Mouse (Mus musculus) layer of hippocampus, adult 18-20 months (tissue): ENCODE data around the gene Gm20683. TPM values are rescaled to one million over a fixed set of nuclear protein-coding genes. Genes with fewer than 3 reads are reported as not detected.
"Not testable (repeated sequence)": the region's sequence is repeated elsewhere in the genome, so short reads cannot be mapped to it uniquely, and the experiment has no call there.

ENCODE experiments used
- DNase-seq, 2 experiments: peaks; one replicate each; pipeline ENCODE4 v3.0.0; 2022; ENCODE audit warnings: low spot score in 2 of 2
- total RNA-seq, 2 experiments: library from RNA; stranded (reverse); gene quantifications; 2 replicates each; pipeline ENCODE4 v1.2.3; 2021

Gm20683 gene
- total RNA-seq, 2 experiments from 2014 or later = 21.9 to 22.1 TPM

GRCm38 (mm10) chr17:25828223-25828594 is 13.4 kb downstream of the Gm20683 start:
- DNase-seq = no peak

DNA sequence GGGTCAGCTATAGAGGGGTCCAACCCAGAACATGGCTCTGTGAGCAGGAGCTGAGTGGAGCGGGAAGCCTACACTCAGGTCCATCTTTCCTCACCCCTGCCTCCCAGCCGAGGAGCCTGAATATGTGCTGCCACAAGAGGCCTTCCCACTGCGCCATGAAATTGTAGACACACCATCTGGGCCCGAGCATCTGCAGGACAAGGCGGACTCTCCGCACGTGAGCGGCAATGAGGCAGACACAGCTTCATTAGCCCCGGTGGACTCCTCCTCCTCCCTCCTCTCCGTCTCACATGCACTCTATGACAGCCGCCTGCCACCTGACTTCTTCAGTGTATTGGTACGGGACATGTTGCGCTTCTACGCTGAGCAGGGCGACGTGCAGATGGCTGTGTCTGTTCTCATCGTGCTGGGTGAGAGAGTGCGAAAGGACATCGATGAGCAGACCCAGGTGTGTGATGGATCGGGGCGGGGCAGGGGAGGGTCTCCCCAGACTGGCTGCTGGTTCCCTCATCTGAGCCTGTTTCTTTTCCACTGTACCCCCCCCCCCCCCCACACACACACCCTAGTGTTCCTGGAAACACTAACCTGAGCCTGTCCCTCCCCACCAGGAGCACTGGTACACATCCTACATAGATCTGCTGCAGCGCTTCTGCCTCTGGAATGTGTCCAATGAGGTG is 13.9 kb downstream of the Gm20683 start:
- no peak for DNase-seq

GRCm38 (mm10) chr17:25827011-25827410 is 14.6 kb downstream of the Gm20683 start:
- no peak for DNase-seq

DNA sequence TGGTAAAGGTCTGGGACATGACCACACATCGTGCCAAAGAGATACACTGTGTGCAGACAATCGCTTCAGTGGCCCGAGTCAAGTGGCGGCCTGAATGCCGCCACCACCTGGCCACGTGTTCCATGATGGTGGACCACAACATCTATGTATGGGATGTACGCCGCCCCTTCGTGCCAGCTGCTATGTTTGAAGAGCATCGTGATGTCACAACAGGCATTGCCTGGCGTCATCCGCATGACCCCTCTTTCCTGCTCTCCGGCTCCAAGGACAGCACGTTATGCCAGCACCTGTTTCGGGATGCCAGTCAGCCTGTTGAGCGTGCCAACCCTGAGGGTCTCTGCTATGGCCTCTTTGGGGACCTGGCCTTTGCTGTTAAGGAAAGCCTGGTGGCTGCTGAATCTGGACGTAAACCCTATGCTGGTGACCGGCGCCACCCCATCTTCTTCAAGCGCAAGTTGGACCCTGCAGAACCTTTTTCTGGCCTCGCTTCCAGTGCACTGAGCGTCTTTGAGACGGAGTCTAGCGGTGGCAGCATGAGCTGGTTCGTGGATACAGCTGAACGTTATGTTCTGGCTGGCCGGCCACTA is 15.5 kb downstream of the Gm20683 start:
- DNase-seq = no peak

- no peak for DNase-seq
These were observed 16.3 kb downstream of the Gm20683 start for GRCm38 (mm10) chr17:25825311-25825710.

DNA sequence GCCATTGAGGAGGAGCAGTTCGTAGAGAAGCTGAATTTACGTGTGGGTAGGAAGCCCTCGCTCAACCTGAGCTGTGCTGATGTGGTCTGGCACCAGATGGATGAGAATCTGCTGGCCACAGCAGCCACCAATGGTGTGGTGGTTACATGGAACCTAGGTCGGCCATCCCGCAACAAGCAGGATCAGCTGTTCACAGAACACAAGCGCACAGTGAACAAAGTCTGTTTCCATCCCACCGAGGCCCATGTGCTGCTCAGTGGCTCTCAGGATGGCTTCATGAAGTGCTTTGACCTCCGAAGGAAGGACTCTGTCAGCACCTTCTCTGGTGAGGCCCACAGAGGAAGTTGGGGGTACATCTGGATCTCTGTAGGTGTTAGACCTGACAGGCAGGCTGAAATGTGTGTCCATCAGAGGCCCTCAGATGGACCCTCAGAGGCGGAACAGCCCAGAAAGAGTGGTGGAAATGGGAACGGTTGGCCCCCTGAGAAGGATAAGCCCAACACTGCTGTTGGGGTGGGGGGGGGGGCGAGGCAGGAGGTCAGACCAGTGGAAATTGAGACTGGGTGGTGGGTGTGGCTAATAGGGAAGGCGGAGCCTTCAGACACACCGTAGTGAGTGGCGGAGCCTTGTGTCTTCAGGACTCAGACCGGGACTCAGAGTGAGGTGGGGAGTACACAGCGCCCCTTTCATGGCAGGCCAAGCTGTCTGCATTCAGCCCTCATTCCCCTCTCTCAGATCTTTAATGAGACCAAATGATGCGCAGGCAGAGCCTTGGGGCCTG is 17.0 kb downstream of the Gm20683 start:
- DNase-seq = no peak

- DNase-seq = peak; percentile 75 to 91
These were observed 18.1 kb downstream of the Gm20683 start, which contains the start of gene Wdr24 for GRCm38 (mm10) chr17:25823452-25823851. Wdr24 (plus strand) TSS chr17:25823627.

GRCm38 (mm10) chr17:25818851-25819780 is 22.4 kb downstream of the Gm20683 start:
- no peak for DNase-seq

GRCm38 (mm10) chr17:25817662-25818061 is 23.9 kb downstream of the Gm20683 start:
- no peak for DNase-seq

GRCm38 (mm10) chr17:25813471-25813870 is 28.1 kb downstream of the Gm20683 start:
- DNase-seq = peak; percentile 86 to 88

DNA sequence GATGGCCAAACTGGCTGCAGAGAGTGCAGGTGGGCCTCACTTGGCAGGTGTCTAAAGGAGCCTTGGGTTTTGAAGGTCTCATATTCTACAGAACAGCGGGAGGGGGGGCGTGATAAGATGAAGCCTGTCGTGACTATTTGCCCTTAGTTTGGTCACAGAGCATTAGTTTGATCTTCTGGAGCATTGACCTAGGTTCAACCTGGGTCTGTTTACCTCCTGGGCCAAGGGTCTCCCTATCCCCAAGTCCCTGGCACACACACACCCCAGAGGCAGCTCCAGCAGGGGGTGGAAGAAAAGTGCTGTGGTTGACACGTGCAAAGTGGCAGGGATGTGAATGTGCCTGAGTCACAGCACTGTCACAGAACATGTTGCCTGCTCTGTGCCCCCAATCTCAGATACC is 30.7 kb downstream of the Gm20683 start:
- no peak for DNase-seq

DNA sequence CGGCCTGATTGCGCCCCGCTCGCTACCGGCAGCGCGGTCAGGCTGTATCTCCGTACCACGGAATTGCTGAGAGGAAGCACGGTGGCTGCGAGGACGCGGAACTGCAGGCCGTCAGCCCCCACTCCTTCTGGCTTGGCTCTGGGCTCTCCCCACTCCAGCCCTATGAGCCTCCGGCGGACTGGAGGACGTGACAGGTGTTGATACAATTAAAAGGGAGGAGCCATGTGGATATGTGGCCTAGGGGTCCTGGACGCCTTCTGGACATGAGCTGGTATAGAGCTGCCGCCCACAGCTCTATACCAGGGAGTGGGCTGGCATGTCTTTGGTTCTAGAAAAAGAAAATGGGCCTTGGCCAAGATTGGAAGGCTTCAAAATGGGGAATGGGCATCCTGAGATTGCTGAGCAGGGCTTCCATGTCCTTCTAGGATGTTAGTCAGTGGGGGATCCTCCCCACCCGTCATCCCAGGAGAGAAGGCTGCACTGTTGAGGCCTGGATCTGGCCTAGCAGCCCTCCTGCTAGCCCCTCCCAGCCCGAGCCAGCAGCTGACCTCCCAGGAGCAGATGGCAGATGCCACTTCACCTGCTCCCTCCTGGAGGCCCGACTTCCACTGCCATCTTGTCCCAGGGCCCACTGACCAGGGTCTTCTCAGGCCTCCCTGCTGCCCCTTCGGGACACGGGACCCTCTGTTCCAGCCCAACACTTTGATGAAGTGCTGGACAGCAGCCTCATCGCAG is 31.8 kb downstream of the Gm20683 start:
- no peak for DNase-seq

- DNase-seq = peak; percentile 91 to 94
These were observed 32.6 kb downstream of the Gm20683 start, which contains the start of gene Fbxl16 for GRCm38 (mm10) chr17:25808789-25809605. Fbxl16 (plus strand) TSS chr17:25809085.

DNA sequence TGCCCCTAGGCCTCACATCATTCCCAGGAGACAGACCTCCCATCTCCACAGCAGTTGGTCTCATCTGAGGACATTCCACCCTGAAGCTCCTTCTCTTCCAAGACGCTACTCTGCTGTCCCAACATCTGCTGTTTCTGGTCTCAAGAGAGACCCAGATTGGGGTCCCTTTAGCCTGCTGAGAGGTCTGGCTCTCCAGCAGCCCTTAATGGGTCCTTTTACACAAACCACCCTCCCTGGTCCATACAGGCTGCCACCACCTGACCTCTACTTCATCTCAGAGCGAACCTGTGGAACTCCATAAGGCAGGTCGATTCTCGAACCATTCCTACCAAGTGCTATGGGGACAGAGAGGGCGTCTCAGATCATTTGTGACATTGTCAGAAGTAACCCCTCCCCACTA is 33.5 kb downstream of the Gm20683 start:
- no peak for DNase-seq

DNA sequence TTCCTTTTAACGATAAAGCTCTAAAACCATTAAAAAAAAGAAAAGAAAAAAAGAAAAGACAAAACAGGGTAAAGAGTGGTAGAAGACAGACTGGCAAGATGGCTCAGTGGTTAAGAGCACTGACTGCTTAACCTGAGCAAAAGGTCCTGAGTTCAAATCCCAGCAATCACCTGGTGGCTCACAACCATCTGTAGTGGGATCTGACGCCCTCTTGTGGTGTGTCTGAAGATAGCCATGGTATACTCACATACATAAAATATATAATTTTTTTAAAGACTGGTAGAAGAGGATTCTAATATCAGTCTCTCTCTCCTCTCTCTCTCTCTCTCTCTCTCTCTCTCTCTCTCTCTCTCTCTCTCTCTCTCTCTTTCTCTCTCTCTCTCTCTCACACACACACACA is 34.1 kb downstream of the Gm20683 start:
- DNase-seq = not testable (repeated sequence)

DNA sequence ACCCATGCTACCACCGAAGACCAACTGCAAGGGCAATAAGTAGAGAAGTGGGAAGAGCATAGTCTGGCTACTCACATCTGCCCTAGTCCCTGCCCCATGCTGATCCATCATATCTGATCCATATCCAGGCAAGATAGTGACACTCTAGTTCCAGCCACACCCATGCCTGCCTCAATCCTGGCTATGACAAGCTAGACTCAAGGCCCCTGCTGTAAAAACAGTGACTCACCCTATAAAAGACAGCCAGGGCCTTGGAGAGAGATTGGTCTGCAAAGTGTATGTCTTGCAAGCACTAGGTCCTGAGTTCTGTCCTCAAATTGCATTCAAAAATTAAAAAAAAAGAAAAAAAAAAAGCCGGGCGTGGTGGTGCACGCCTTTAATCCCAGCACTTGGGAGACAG is 35.1 kb downstream of the Gm20683 start:
- no peak for DNase-seq

GRCm38 (mm10) chr17:25802825-25803517 is 38.6 kb downstream of the Gm20683 start:
- peak; percentile 90 to 92 for DNase-seq

GRCm38 (mm10) chr17:25801029-25801428 is 40.5 kb downstream of the Gm20683 start:
- peak in 1 of 2 experiments; percentile 87 for DNase-seq

DNA sequence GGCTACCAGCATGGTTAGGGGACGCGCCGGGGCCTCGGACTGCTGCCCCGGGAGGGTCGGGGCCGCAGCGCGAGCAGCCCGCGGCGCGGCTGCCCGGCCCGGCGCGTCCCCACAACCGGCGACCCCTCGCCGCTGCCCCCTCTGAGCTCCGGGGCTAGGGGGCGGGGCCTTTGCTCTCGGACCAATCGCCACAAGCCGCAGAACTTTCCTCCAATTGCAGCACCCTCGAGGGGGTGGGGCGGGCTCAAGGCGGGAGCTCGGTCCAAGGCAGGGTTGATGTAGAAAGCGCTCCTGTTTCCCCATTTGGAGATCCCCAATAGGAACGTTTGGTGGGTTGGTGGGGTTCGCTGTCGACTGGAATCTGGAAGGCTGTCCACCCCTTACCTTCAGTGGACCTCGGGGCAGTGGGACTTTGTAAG is 44.6 kb downstream of the Gm20683 start, which contains the start of gene Metrn:
TSS of gene Metrn (minus strand) at position 186 of the 419 bp plus-strand sequence.
- DNase-seq = peak; percentile 67
